Mouse (Mus musculus): ENCODE data around the gene Cacnb4.

GRCm38 (mm10) chr2:52427383-52427782 is 249.2 kb downstream of the Cacnb4 start:
- TF ChIP-seq CTCF (IDR thresholded peaks at IDR 0.05; ENCODE audit: insufficient read depth, low read depth, low read length) (no peak), POLR2A (IDR thresholded peaks at IDR 0.05; ENCODE audit: insufficient read depth, low read depth, low read length) (no peak)

Measured in olfactory bulb, adult 2 months (tissue).